Mouse (Mus musculus): ENCODE measurements around the gene Npm1. TPM values are rescaled to one million over a fixed set of nuclear protein-coding genes. Genes with fewer than 3 reads are reported as not detected.
A peak's percentile ranks its signal among the peaks of the same experiment; 100 is the strongest.

Gene Npm1
- polyA plus RNA-seq, 1 experiment from 2014 or later = 1,164 TPM

DNA sequence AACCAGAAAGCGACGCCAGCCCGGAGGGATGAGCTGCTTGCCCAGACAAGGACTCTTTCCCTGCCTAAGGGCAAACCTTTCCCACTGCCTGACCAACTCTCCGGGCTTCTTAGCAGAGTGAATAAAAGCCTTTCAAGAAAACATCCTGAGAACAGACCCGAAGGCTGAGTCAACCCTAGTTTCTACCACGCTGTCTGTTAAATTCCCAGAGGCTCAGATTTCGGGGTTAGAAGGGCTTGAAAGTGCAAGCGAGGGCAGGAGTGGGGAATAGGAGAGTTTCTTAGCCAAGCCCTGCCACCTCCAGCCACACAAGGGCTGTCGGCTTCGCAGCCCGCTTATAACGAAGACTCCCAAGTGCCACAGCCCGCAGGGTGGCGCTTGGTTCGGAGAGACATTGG, 36.1 kb upstream of the Npm1 start:
- H3K4me2 ChIP-seq = no peak overlapping the region
- ATAC-seq (ENCODE audit: insufficient number of reproducible peaks, insufficient read depth, low FRiP score, low TSS enrichment, low read depth) = no peak
- WGBS = under 1% methylated on average over 15 of the region's 15 CpGs
- no peak overlapping the region for H3K9ac ChIP-seq
- no peaks in the 10 kb centered on the region for H3K36me3 ChIP-seq
- peaks cover 97% of the 10 kb centered on the region for H3K27me3 ChIP-seq
- peaks cover 46% of the 10 kb centered on the region for H3K4me1 ChIP-seq
- peaks cover 10% of the 10 kb centered on the region; the same call in 1 of the 2 replicates for H3K9me3 ChIP-seq
- H3K27ac ChIP-seq = no peak overlapping the region
- H3K4me3 ChIP-seq = no peak overlapping the region

GRCm38 (mm10) chr11:33198351-33199116, 35.5 kb upstream of the Npm1 start:
- Histone ChIP-seq H3K4me3 (no peak overlapping the region), H3K4me1 (peaks cover 43% of the 10 kb centered on the region), H3K4me2 (no peak overlapping the region), H3K27ac (no peak overlapping the region), H3K9ac (no peak overlapping the region), H3K36me3 (no peaks in the 10 kb centered on the region), H3K27me3 (peaks cover 97% of the 10 kb centered on the region), H3K9me3 (peaks cover 10% of the 10 kb centered on the region; the same call in 1 of the 2 replicates)
- no peak for ATAC-seq (ENCODE audit: insufficient number of reproducible peaks, insufficient read depth, low FRiP score, low TSS enrichment, low read depth)
- WGBS = 17% methylated on average over 22 of the region's 22 CpGs

DNA sequence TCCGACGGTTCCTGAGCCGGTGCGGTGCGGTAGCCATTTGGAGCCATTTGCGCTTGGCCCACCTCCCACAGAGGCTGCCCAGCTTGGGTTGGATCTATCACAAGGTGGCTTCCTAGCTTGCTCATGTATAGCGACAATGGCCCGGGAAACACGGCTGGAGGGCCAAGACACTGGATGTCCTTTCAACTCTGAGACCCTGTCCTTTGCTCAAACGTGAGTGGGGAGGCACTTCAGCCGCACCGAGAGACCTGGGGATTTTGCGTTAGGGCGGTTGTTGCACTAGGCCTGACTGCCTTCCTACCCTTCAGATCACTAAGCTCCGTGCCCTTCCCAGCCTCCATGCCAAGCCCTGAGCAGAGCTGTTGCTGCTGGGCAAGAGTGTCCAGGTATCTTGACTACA, 34.7 kb upstream of the Npm1 start:
- WGBS = 18% methylated on average over 15 of the region's 15 CpGs
- Histone ChIP-seq H3K27me3 (peaks cover 97% of the 10 kb centered on the region), H3K36me3 (no peaks in the 10 kb centered on the region), H3K9me3 (peaks cover 10% of the 10 kb centered on the region; the same call in 1 of the 2 replicates), H3K4me2 (no peak overlapping the region), H3K27ac (no peak overlapping the region), H3K9ac (no peak overlapping the region), H3K4me3 (no peak overlapping the region), H3K4me1 (peaks cover 35% of the 10 kb centered on the region)
- no peak for ATAC-seq (ENCODE audit: insufficient number of reproducible peaks, insufficient read depth, low FRiP score, low TSS enrichment, low read depth)

GRCm38 (mm10) chr11:33197133-33197514, 34.1 kb upstream of the Npm1 start:
- Histone ChIP-seq H3K27me3 (peaks cover 97% of the 10 kb centered on the region), H3K4me1 (peaks cover 30% of the 10 kb centered on the region), H3K4me3 (no peak overlapping the region), H3K27ac (no peak overlapping the region), H3K9ac (no peak overlapping the region), H3K9me3 (peaks cover 10% of the 10 kb centered on the region; the same call in 1 of the 2 replicates), H3K4me2 (no peak overlapping the region), H3K36me3 (no peaks in the 10 kb centered on the region)
- no peak for ATAC-seq (ENCODE audit: insufficient number of reproducible peaks, insufficient read depth, low FRiP score, low TSS enrichment, low read depth)
- WGBS = 21% methylated on average over 13 of the region's 13 CpGs

GRCm38 (mm10) chr11:33196447-33197132, 33.6 kb upstream of the Npm1 start:
- ATAC-seq (ENCODE audit: insufficient number of reproducible peaks, insufficient read depth, low FRiP score, low TSS enrichment, low read depth) = no peak

DNA sequence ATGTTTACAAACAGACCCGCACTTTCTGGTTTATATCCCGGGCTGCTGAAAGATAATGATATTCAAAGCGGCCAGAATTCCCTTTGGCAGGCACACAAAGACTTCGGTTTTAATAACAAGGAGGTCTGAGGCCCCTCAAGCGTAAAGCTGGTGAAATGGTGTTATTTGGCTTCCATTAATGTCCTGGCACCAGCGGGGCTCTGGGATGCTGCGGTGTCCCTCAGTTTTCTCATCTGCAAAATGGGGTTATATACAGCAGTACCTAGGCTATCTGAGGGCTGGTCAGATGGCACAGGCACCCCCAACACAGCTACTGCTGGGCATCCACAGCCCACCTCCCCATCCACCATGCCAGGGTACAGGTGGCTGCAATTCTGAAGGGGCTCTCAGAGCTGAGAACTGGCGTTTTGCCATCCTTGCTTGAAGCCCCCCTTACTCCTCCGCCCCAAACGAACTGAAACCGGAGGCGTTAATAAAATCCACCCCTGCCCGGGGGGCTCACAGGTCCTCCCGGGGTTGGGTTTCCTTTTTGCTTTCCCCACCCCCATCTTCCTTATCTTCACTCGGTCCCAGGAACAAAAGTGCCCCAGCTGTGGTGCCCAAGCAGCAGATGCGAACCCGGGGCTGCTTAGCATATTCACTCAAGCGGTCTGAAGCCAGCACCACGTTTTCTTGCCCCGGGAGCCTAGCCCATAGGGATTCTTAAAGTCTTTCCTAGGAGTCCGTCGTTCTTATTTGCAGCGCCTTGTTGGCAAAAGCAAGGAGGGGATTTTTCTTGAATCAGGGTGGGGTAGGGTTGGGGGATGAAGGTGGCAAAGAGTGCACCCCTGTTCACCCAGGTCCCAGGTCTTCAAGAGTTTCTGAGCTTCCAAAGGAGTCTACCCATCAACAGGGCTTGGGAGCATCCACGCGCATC, 32.8 kb upstream of the Npm1 start:
- no peaks in the 10 kb centered on the region for H3K36me3 ChIP-seq
- ATAC-seq (ENCODE audit: insufficient number of reproducible peaks, insufficient read depth, low FRiP score, low TSS enrichment, low read depth) = no peak
- no peak overlapping the region for H3K4me3 ChIP-seq
- H3K27ac ChIP-seq = no peak overlapping the region
- H3K4me1 ChIP-seq = peaks cover 19% of the 10 kb centered on the region
- H3K4me2 ChIP-seq = no peak overlapping the region
- peaks cover 10% of the 10 kb centered on the region; the same call in 1 of the 2 replicates for H3K9me3 ChIP-seq
- WGBS = 3% methylated on average over 25 of the region's 25 CpGs
- no peak overlapping the region for H3K9ac ChIP-seq
- peaks cover 97% of the 10 kb centered on the region for H3K27me3 ChIP-seq

More at GRCm38 (mm10) chr11:33196447-33197132, 33.6 kb upstream of the Npm1 start:
- Histone ChIP-seq H3K9ac (no peak overlapping the region), H3K27ac (no peak overlapping the region), H3K4me1 (peaks cover 27% of the 10 kb centered on the region), H3K4me2 (no peak overlapping the region), H3K4me3 (no peak overlapping the region), H3K27me3 (peaks cover 97% of the 10 kb centered on the region), H3K36me3 (no peaks in the 10 kb centered on the region), H3K9me3 (peaks cover 10% of the 10 kb centered on the region; the same call in 1 of the 2 replicates)
- 6% methylated on average over 24 of the region's 24 CpGs for WGBS

DNA sequence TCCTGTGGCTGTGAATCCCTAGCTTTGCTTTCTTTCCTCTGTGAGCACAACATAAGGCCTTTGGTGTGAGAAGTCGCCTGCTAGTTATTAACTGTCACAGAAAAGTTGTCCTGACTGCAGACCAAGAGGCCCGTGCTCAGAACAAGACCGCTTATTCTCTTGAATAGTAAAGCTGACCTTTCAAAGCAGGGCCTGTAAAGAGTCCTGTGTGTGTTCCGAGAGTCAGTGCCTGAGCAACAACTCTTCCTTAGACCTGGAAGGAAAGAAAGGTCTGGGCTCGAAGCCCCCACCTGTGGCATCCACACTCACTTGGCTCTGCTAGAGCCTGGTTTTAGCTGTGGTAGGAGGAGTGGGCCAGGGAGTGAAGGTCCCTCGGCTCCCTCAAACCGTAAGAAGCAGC, 32.1 kb upstream of the Npm1 start:
- WGBS = 16% methylated on average over 7 of the region's 7 CpGs
- no peak overlapping the region for H3K27ac ChIP-seq
- H3K4me1 ChIP-seq = peaks cover 12% of the 10 kb centered on the region
- H3K4me2 ChIP-seq = no peak overlapping the region
- peaks cover 10% of the 10 kb centered on the region; the same call in 1 of the 2 replicates for H3K9me3 ChIP-seq
- ATAC-seq (ENCODE audit: insufficient number of reproducible peaks, insufficient read depth, low FRiP score, low TSS enrichment, low read depth) = no peak
- H3K27me3 ChIP-seq = peaks cover 97% of the 10 kb centered on the region
- no peak overlapping the region for H3K4me3 ChIP-seq
- no peaks in the 10 kb centered on the region for H3K36me3 ChIP-seq
- H3K9ac ChIP-seq = no peak overlapping the region

DNA sequence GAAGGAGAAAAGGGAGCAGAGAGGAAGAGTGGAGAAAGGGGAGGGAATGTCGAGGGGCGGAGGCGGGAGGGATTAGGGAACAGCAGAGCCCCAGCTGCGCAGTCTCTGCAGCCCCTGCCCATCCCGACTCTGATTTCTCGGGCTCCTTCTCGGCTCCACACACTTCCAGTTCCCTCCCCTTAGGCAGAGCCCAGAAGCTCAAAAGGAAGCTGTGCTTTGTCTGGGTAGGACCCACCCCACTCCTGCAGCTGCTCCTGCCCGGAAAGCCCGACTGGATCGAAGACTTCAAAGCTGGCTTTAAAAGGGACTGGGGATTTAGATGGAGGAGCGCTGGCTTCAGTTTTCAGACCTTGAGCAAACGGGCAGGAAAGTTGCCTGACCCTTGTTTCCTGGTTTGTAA, 30.7 kb upstream of the Npm1 start:
- Histone ChIP-seq H3K9me3 (peaks cover 10% of the 10 kb centered on the region; the same call in 1 of the 2 replicates), H3K9ac (no peak overlapping the region; the same call in 1 of the 2 replicates), H3K4me1 (peaks cover 9% of the 10 kb centered on the region; the same call in 1 of the 2 replicates), H3K27ac (no peak overlapping the region), H3K36me3 (no peaks in the 10 kb centered on the region), H3K4me2 (peak overlapping the region; percentile 39), H3K4me3 (0 out of 2 replicates have a peak overlapping the region, but pooled peaks have one; percentile 10), H3K27me3 (peaks cover 84% of the 10 kb centered on the region)
- ATAC-seq (ENCODE audit: insufficient number of reproducible peaks, insufficient read depth, low FRiP score, low TSS enrichment, low read depth) = no peak
- whole genome bisulfite sequencing = 2% methylated on average over 12 of the region's 12 CpGs

DNA sequence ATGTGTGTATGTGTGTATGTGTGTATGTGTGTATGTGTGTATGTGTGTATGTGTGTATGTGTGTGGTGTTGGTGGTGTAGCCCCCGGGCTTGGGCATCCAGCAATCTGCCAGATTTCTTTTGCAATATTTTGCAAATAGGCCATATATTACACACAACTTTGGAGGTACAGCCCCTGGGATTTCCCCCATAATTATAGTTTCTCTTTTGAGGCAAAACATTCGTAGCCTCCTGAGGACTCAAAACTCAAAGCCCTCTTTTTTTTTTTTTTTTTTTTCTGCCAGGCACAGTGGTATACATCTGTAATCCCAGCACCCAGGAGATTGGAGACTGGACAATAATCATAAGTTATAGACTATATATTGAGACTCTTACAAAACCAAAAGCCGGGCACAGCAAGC, 18.8 kb upstream of the Npm1 start:
- H3K27ac ChIP-seq = no peak overlapping the region
- ATAC-seq (ENCODE audit: insufficient number of reproducible peaks, insufficient read depth, low FRiP score, low TSS enrichment, low read depth) = no peak
- WGBS = 61% methylated on average over 3 of the region's 3 CpGs
- H3K36me3 ChIP-seq = no peaks in the 10 kb centered on the region
- peaks cover 7% of the 10 kb centered on the region for H3K4me1 ChIP-seq
- no peak overlapping the region for H3K4me3 ChIP-seq
- no peak overlapping the region for H3K4me2 ChIP-seq
- H3K9me3 ChIP-seq = no peaks in the 10 kb centered on the region
- peaks cover 42% of the 10 kb centered on the region for H3K27me3 ChIP-seq
- H3K9ac ChIP-seq = no peak overlapping the region

- Histone ChIP-seq H3K4me1 (peaks cover 7% of the 10 kb centered on the region), H3K4me2 (peak overlapping the region; percentile 67), H3K4me3 (peak overlapping the region; percentile 38), H3K36me3 (no peaks in the 10 kb centered on the region), H3K27ac (no peak overlapping the region), H3K9ac (peak overlapping the region; percentile 55), H3K9me3 (no peaks in the 10 kb centered on the region), H3K27me3 (peaks cover 49% of the 10 kb centered on the region)
- WGBS = under 1% methylated on average over 18 of the region's 18 CpGs
- ATAC-seq (ENCODE audit: insufficient number of reproducible peaks, insufficient read depth, low FRiP score, low TSS enrichment, low read depth) = peak; percentile 52; the same call in 1 of the 2 replicates
These were observed 17.7 kb upstream of the Npm1 start for GRCm38 (mm10) chr11:33180701-33181116.

DNA sequence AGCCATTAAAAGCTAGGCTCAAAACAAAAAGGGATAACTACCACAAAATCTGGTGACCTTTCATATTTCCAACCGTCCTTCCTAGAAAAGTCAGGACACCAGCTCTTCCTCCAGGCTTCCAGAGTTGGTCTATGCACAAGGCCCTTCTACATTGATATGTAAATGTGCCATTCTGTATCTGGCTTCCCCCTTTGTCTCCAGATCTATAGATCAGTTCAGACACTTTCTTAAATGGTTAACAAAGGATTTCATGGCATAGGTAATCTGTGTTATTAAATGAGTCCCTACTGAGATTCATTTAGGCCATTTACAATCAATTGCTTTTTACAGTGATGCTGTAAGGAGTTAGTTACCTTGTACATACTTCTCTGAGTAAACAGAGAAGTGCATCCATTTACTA, 16.8 kb upstream of the Npm1 start:
- peaks cover 7% of the 10 kb centered on the region for H3K4me1 ChIP-seq
- no peaks in the 10 kb centered on the region for H3K9me3 ChIP-seq
- no peak overlapping the region for H3K4me2 ChIP-seq
- WGBS = 68% methylated on average over 1 of the region's 1 CpGs
- ATAC-seq (ENCODE audit: insufficient number of reproducible peaks, insufficient read depth, low FRiP score, low TSS enrichment, low read depth) = no peak
- H3K36me3 ChIP-seq = no peaks in the 10 kb centered on the region
- peaks cover 56% of the 10 kb centered on the region for H3K27me3 ChIP-seq
- no peak overlapping the region for H3K4me3 ChIP-seq
- no peak overlapping the region for H3K9ac ChIP-seq
- H3K27ac ChIP-seq = no peak overlapping the region
